Mouse (Mus musculus) cortical plate, adult 2 months (tissue): ENCODE measurements around the gene S1pr2. TPM values are rescaled to one million over a fixed set of nuclear protein-coding genes. Genes with fewer than 3 reads are reported as not detected.

ENCODE experiments used
- H3K27ac ChIP-seq: fragments of 200-500 bp; 2 replicates; pipeline ENCODE4 v1.5.1; 2012; ENCODE audit warnings: low read length, control low read depth, inconsistent platforms; ENCODE audit not compliant: insufficient read depth
- H3K4me1 ChIP-seq: fragments of 200-500 bp; 2 replicates; pipeline ENCODE4 v1.6.1; 2011; ENCODE audit warnings: low read length; ENCODE audit not compliant: control insufficient read depth, insufficient read depth
- H3K4me3 ChIP-seq: fragments of 200-500 bp; 2 replicates; pipeline ENCODE4 v1.5.1; 2011; ENCODE audit warnings: mild to moderate bottlenecking, low read length, control low read depth; ENCODE audit not compliant: insufficient read depth
- CTCF ChIP-seq: fragments of 200-500 bp; IDR thresholded peaks from 2 replicates; pipeline ENCODE4 v1.5.1; 2011; ENCODE audit warnings: mild to moderate bottlenecking, control low read depth, low read length; ENCODE audit not compliant: insufficient read depth; ENCODE audit errors: extremely low read depth
- POLR2A ChIP-seq: fragments of 200-500 bp; IDR thresholded peaks from 2 replicates; pipeline ENCODE4 v1.6.1; 2011; ENCODE audit warnings: mild to moderate bottlenecking, low read length, control low read depth; ENCODE audit not compliant: insufficient read depth; ENCODE audit errors: extremely low read depth
- polyA plus RNA-seq: library from polyadenylated mRNA; depleted of rRNA; stranded (reverse); fragments of >200 nt; gene quantifications from 2 replicates; pipeline ENCODE4 v1.2.3, GENCODE M21; 2012; rRNA removed

S1pr2 gene
- polyA plus RNA-seq, 1 experiment = 1.5 TPM

- TF ChIP-seq POLR2A = no peak
- no peak for TF ChIP-seq CTCF
- Histone ChIP-seq H3K4me1 (0 out of 2 replicates have a peak, but pooled peaks cover 2% of the 10 kb centered on the region), H3K4me3 (peak overlapping the region; percentile 74), H3K27ac (no peak overlapping the region)
Measured at GRCm38 (mm10) chr9:20951441-20951840, 25.1 kb downstream of the S1pr2 start.

GRCm38 (mm10) chr9:20950419-20950818, 26.2 kb downstream of the S1pr2 start:
- Histone ChIP-seq H3K27ac (no peak overlapping the region), H3K4me3 (no peak overlapping the region), H3K4me1 (0 out of 2 replicates have a peak, but pooled peaks cover 2% of the 10 kb centered on the region)
- TF ChIP-seq POLR2A = no peak
- TF ChIP-seq CTCF = no peak

- Histone ChIP-seq H3K4me3 (no peak overlapping the region), H3K27ac (no peak overlapping the region), H3K4me1 (no peaks in the 10 kb centered on the region)
- TF ChIP-seq POLR2A (no peak), CTCF (no peak)
Measured at GRCm38 (mm10) chr9:20946066-20946880, 30.3 kb downstream of the S1pr2 start.

GRCm38 (mm10) chr9:20944697-20945370, 31.7 kb downstream of the S1pr2 start:
- no peak overlapping the region for H3K4me3 ChIP-seq
- H3K27ac ChIP-seq = no peak overlapping the region
- no peaks in the 10 kb centered on the region for H3K4me1 ChIP-seq
- TF ChIP-seq CTCF (no peak), POLR2A (no peak)

- Histone ChIP-seq H3K4me3 (no peak overlapping the region), H3K4me1 (no peaks in the 10 kb centered on the region), H3K27ac (no peak overlapping the region)
- TF ChIP-seq POLR2A = no peak
- TF ChIP-seq CTCF = no peak
Measured at GRCm38 (mm10) chr9:20943911-20944310, 32.7 kb downstream of the S1pr2 start.

GRCm38 (mm10) chr9:20943396-20943795, 33.2 kb downstream of the S1pr2 start:
- TF ChIP-seq CTCF (no peak), POLR2A (no peak)

DNA sequence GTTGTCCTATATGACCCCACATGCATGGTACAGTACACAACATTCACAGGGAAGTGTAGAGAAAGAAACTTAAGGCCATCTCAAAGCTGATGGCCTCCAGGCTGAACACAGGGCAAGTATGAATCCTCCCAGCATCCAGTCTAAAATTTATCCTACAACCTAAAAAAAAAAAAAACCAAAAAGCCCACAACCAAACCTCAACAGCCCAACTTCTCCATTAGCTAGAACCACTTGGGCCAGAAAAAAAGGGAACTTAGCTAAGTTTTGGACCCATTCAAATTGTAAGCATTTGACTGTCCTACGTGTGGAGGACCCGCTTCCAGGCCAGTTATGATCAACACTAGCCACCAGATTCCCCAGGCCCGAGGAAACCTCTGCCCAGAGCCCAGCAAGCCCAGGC, 53.3 kb downstream of the S1pr2 start:
- TF ChIP-seq POLR2A (no peak), CTCF (no peak)
- Histone ChIP-seq H3K4me3 (no peak overlapping the region), H3K27ac (no peak overlapping the region), H3K4me1 (no peaks in the 10 kb centered on the region)

More at GRCm38 (mm10) chr9:20943396-20943795, 33.2 kb downstream of the S1pr2 start:
- Histone ChIP-seq H3K4me3 (no peak overlapping the region), H3K4me1 (no peaks in the 10 kb centered on the region), H3K27ac (no peak overlapping the region)

- Histone ChIP-seq H3K4me1 (no peaks in the 10 kb centered on the region), H3K4me3 (no peak overlapping the region), H3K27ac (no peak overlapping the region)
- TF ChIP-seq POLR2A (no peak), CTCF (peak; percentile 39)
Measured at GRCm38 (mm10) chr9:20916160-20916559, 60.4 kb downstream of the S1pr2 start.

Other genes with a start within 250 kb of the S1pr2 start
- gene Olfm2, start 230.4 kb downstream of the S1pr2 start, polyA plus RNA-seq = 202 and 204 TPM in 2 replicates
- gene Col5a3, start 161.7 kb downstream of the S1pr2 start, polyA plus RNA-seq = 1.2 and 1.3 TPM in 2 replicates
- gene Rdh8, start 158.3 kb downstream of the S1pr2 start, polyA plus RNA-seq = not detected in 2 replicates
- 237 and 256 TPM in 2 replicates for gene A230050P20Rik, start 108.1 kb downstream of the S1pr2 start, polyA plus RNA-seq
- 12.6 and 14.5 TPM in 2 replicates for gene Angptl6, start 97.1 kb downstream of the S1pr2 start, polyA plus RNA-seq
- gene Ppan, start 88.6 kb downstream of the S1pr2 start, polyA plus RNA-seq = 41.7 and 43.4 TPM in 2 replicates
- 114 and 115 TPM in 2 replicates for gene Eif3g, start 78.2 kb downstream of the S1pr2 start, polyA plus RNA-seq
- gene Dnmt1, start 16.9 kb downstream of the S1pr2 start, polyA plus RNA-seq = 31.7 and 31.9 TPM in 2 replicates
- gene Mrpl4, start 26.0 kb upstream of the S1pr2 start, polyA plus RNA-seq = 108 and 109 TPM in 2 replicates
- gene Icam1, start 39.2 kb upstream of the S1pr2 start, polyA plus RNA-seq = 2.8 and 3.6 TPM in 2 replicates
- gene Icam4, start 52.6 kb upstream of the S1pr2 start, polyA plus RNA-seq = 1.7 and 2.3 TPM in 2 replicates
- gene Icam5, start 55.3 kb upstream of the S1pr2 start, polyA plus RNA-seq = 176 and 200 TPM in 2 replicates
- 1.8 and 2.1 TPM in 2 replicates for gene Zglp1, start 90.3 kb upstream of the S1pr2 start, polyA plus RNA-seq
- 2.4 and 2.7 TPM in 2 replicates for gene Gm49373, start 96.3 kb upstream of the S1pr2 start, polyA plus RNA-seq
- gene Fdx1l, start 96.8 kb upstream of the S1pr2 start, polyA plus RNA-seq = 157 and 160 TPM in 2 replicates
- 2.3 and 3.0 TPM in 2 replicates for gene Gm38431, start 115.2 kb upstream of the S1pr2 start, polyA plus RNA-seq
- 24.3 and 26.1 TPM in 2 replicates for gene Raver1, start 115.2 kb upstream of the S1pr2 start, polyA plus RNA-seq
- 16.4 and 18.6 TPM in 2 replicates for gene Tyk2, start 154.5 kb upstream of the S1pr2 start, polyA plus RNA-seq
- 158 and 168 TPM in 2 replicates for gene Cdc37, start 173.2 kb upstream of the S1pr2 start, polyA plus RNA-seq
- gene Pde4a, start 188.9 kb upstream of the S1pr2 start, polyA plus RNA-seq = 77.0 and 80.1 TPM in 2 replicates